Mouse (Mus musculus) cerebellum, postnatal 36 days (tissue): ENCODE data around the gene Psip1.

ENCODE experiments used
- DNase-seq, 2 experiments: peaks; one replicate each; pipeline ENCODE4 v3.0.0; 2021 to 2022; ENCODE audit warnings: mixed read lengths in 2 of 2

Gene Psip1

GRCm38 (mm10) chr4:83414241-83414824, 71.9 kb downstream of the Psip1 start:
- no peak for DNase-seq

GRCm38 (mm10) chr4:83412060-83412459, 74.2 kb downstream of the Psip1 start:
- no peak for DNase-seq

GRCm38 (mm10) chr4:83409867-83410505, 76.3 kb downstream of the Psip1 start:
- DNase-seq, result no peak

- DNase-seq, result no peak
Observed at GRCm38 (mm10) chr4:83407688-83408087, 78.6 kb downstream of the Psip1 start.
